Mouse (Mus musculus): ENCODE measurements around the gene Plcxd3.

The Plcxd3 gene

GRCm38 (mm10) chr15:4375423-4376220, at the start of gene Plcxd3:
Gene Plcxd3 (plus strand): TSS chr15:4375491.
- DNase-seq (ENCODE audit: low spot score in 2 of 2) = peak; percentile 32 to 45

DNA sequence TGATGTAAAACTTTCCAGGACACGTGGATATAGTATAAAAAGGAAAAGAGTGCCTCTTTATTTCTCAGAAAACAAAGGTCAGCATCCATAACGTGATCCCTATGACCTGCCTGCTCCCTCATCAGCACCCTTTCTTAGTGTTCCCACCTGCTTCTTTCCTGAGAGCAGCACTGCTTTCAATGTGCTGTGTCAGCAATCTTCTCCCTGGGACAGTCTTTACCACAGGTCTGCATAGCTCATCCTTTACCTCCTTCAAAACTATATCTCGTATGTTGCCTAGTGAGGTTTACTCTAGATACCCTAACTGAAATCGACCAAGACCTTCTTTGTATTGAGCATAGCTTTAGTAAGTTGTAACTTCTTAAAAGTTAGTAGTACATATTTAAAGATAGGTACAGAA, 43.4 kb upstream of the Plcxd3 start:
- DNase-seq (ENCODE audit: low spot score in 2 of 2) = no peak

DNA sequence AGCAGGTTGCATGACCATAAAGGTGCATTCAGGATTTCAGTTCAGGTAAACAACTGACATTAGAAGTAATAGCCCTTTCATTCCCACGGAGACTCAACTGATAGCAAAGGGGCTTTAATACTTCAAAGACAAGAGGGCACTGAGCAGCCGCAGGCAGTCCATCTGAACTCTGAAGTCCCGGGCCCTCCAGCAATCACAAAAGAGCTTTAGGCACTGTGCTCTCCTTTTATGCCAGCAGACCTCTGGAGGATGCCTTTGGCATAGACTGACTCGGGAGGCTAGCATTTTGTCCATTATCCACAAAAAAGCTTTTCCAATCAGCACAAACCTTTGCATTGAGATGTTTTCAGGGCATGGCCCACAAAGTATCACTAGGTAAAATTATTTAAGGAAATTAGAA, 33.7 kb upstream of the Plcxd3 start:
- DNase-seq (ENCODE audit: low spot score in 2 of 2) = no peak

DNA sequence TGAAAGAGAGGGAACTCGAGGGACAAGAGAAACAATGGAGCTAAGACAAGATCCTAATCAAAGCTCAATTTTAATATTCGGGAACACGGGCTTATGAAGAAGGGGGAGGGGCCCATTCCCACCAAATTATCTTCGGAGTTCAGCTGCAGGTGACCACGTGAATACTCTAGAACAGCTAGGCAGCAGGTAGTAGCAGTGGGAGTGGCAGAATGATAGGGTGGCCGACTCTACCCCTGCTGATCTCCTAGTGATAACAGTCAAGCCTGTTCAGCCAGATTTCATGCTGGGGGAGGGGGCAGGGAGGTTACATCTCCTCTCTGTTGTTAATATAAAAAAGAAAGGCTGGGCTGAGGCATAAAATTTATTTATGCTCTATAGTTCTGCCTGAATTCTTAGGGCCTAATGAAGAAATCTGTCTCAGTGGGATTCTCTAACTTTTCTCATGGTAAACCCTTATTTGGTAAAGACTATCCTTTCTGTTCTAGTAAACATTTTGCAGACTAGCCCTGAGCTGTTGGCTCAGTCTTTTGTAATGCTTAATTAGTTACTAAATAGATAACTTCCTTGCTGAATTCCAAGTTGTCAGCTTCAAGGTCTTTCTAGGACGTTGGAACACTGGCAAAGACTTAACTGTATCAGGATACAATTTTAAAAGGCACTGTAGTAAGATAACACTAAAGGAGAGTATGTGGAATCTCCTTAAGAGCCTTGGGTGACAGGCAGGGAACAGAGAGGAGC, 26.3 kb upstream of the Plcxd3 start:
- DNase-seq (ENCODE audit: low spot score in 2 of 2) = no peak

- no peak for DNase-seq (ENCODE audit: low spot score in 2 of 2)
These were observed 18.9 kb upstream of the Plcxd3 start for GRCm38 (mm10) chr15:4356397-4356796.

GRCm38 (mm10) chr15:4357706-4358105, 17.6 kb upstream of the Plcxd3 start:
- no peak for DNase-seq (ENCODE audit: low spot score in 2 of 2)

DNA sequence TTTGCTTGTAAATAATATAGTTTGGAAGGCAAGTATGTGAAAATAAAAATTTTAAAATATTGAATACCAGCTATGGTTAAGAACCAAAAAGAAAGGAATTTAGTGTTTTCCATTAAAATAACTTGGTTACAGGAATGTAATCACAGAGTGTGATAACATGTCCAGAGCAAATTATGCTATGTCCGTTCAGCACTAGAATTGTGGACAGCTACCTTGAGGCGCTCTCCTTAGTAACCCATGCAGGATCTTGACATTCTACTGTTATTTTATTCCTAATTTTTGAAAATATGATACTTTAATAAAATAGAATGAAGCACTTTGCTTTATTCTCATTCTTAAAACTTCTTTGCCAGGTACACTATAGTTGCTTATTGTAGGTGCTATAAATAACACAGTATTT, 7.5 kb upstream of the Plcxd3 start:
- no peak for DNase-seq (ENCODE audit: low spot score in 2 of 2)

DNA sequence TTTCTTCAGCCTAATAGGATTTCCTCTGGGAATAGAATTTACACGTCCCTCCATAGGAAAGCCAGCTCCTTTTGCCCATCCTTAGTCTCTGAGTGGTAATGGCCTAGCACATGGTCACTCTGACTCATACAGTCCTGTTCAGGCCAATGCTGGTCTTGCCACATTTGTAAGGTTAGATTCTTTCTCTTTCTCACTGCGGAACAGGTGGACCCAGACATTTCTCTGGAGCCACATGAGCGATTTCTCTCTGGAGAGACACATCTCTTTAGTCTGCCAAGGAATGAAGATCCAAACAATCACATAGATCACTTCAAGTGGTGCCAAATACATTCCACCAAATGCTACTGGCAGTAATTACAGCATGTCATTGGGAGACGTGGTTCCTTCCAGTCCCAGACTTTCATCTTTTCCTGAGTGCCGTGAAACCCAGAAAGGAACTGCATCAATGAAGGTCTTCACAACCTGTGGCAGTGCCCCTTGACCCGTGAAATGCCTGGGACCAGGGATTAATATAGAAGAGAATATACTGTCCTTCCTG, 769 bp upstream of the Plcxd3 start:
- peak in 1 of 2 experiments; percentile 4 for DNase-seq (ENCODE audit: low spot score in 2 of 2)

- DNase-seq (ENCODE audit: low spot score in 2 of 2) = no peak
These were observed 264 bp upstream of the Plcxd3 start for GRCm38 (mm10) chr15:4375031-4375422.

DNA sequence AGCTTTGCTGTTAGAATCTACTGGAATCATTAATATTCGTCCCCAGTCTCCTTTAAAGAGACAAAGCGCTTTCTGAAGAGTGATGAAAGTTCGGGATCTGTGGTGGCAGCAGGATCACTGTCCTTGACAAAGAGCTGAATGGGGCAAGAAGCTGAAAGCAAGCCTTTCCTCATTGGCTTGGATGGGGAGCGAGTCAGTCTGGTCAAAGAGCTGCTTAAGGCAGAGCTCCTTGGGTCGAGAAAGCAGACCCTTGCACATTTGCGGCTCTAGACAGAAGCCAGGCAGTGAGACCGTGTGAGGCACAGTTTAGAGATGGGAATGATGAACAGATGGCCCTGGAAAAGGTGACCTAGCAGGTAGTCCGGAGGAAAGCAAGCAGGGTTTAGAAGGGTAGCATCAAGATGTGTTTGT, 935 bp downstream of the Plcxd3 start:
- DNase-seq (ENCODE audit: low spot score in 2 of 2) = peak in 1 of 2 experiments; percentile 17

DNA sequence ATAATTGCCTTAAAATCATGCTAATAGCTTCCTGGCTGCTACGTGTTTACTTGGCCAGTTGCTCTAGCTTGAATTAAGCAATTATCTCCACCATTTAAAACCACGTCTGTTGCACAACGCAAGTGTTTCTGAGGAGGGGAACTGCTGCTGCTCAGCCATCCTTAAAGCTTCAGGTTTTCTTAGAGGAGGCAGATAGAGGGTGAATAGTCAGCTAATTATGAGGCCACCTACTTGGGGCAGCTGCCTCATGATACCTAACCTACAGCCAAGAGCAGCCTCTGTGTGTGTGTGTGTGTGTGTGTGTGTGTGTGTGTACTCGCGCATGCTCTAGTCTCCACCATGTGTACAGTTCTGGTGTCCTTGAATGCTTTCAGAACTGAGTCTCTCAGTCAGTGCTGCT, 3.5 kb downstream of the Plcxd3 start:
- peak in 1 of 2 experiments; percentile 13 for DNase-seq (ENCODE audit: low spot score in 2 of 2)

DNA sequence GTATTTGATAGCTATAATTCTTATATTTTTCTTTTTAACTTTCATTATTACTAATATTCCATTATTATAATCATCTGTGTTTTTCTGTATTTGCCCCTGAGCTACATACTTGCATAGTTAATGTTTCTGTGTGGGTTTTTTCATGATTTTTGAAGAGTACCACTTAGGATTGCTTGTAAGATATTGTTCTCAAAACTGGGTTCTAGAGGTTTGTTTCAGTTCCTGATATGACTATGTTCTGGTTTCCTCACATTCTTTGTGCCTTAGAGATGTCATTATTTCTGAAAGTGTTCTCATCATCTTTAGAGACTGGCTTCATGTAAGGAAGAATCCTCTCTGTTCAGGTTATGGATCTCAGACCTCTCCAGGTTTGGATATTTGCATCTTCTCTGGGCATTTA, 12.5 kb downstream of the Plcxd3 start:
- DNase-seq (ENCODE audit: low spot score in 2 of 2) = no peak

GRCm38 (mm10) chr15:4400096-4400495, 24.8 kb downstream of the Plcxd3 start:
- DNase-seq (ENCODE audit: low spot score in 2 of 2) = no peak

- no peak for DNase-seq (ENCODE audit: low spot score in 2 of 2)
These were observed 36.0 kb downstream of the Plcxd3 start for GRCm38 (mm10) chr15:4411333-4411732.

DNA sequence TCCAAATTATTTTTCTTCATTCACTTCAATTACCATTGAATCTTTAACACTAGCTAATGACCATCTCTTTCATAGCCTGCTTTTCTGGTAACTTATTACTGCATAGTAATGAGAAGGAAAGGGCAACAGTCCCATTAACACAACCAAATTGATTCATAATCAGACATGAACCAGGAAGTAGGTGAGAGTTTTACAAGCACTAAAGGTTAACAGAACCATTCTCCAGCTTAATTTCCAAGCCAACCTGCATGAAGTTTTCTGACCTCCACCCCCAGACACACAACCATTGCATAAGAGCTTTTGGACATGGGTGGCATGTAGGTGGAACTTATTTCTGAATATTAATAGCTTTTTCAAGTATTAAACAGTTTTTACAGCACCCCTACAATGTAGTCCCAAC, 64.8 kb downstream of the Plcxd3 start:
- DNase-seq (ENCODE audit: low spot score in 2 of 2) = no peak

DNA sequence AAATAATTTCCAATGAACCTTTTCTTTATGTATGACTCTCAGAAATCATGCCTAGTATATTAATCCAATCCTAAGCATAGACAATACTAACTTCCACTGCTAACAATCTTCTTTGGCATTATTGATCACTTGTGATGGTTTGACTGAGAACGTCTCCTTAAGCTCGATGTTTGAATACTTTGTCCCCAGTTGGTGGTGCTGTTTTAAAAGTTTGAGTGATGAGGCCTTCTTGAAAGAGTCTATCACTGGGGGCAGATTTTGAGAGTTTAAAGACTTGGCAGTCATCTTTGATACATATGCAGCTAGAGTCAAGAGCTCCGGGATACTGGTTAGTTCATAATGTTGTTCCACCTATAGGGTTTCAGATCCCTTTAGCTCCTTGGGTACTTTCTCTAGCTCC, 120.9 kb downstream of the Plcxd3 start:
- DNase-seq (ENCODE audit: low spot score in 2 of 2) = no peak

DNA sequence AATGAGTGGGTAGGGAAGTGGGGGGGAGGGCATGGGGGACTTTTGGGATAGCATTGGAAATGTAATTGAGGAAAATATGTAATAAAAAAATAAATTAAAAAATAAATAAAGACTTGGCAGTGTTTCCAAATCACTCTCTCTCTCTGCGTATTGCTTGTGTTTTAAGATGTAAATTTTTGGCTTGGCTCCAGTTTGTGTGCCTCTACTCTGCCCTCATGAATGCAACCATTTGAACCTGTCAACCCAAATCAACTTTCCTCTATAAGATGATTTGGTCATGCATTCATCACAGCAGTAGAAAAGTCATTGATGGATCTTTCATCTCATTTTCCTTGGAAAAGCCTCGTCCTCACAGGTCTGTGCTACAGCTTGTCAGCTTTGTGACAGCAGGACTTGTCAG, 121.7 kb downstream of the Plcxd3 start:
- DNase-seq (ENCODE audit: low spot score in 2 of 2) = no peak

GRCm38 (mm10) chr15:4498036-4498435, 122.7 kb downstream of the Plcxd3 start:
- peak in 1 of 2 experiments; percentile 33 for DNase-seq (ENCODE audit: low spot score in 2 of 2)

DNA sequence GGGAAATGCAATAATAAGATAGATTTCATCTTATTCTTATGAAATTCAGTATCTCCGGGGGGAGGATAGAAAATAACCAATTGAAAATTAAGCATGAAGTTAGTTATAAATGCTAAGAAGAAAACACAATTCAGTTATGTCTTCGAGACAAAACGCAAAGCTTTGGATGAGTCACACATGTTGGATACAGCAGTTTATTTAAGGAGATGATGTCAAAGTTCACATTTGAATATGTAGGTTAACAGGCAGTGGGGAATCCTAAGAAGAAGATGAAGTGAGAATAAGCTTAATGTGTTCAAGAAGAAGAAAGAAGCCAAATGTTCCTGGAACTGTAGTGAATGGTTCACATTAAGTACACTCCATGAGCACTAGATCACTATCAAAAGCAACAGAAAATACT, 128.1 kb downstream of the Plcxd3 start:
- DNase-seq (ENCODE audit: low spot score in 2 of 2) = no peak

- DNase-seq (ENCODE audit: low spot score in 2 of 2) = no peak
These were observed 128.5 kb downstream of the Plcxd3 start for GRCm38 (mm10) chr15:4503826-4504225.

DNA sequence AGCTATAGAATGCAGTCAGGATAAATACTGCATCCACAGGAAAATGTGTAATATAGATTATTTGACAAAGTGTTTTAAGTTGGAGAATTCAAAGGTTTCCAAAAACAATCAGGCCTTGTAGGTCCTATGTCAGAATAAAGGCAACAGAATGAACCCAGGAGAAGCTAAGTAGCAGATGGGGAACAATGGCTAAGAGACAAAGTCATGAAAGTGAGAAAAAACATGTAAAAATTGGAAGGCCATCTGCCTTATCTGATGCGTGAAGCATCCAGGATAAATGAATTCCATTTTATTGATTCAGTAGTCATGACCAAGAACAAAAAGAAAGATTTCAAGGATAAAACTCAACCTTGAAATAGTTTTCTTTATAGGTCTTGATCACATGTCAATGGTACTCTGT, 139.4 kb downstream of the Plcxd3 start:
- no peak for DNase-seq (ENCODE audit: low spot score in 2 of 2)

DNA sequence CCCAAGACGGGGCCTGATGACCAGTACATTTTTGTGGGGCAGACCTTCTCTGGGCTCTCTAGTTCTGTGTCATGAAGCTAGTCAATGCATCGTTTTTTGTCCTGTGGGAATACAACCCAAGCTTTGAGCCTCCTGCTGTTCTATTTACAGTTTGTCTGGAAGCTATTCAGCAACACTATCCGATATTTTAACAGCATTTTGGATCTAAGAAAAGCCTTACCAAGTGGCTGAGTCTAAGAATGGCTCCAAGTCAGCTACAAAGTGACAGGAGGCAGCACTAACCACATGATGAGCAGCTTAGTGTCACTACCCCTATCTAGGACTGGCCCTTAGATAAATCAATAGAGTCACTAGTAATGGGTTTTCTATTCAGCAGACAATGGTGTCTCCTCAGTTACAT, 149.3 kb downstream of the Plcxd3 start:
- DNase-seq (ENCODE audit: low spot score in 2 of 2) = no peak

DNA sequence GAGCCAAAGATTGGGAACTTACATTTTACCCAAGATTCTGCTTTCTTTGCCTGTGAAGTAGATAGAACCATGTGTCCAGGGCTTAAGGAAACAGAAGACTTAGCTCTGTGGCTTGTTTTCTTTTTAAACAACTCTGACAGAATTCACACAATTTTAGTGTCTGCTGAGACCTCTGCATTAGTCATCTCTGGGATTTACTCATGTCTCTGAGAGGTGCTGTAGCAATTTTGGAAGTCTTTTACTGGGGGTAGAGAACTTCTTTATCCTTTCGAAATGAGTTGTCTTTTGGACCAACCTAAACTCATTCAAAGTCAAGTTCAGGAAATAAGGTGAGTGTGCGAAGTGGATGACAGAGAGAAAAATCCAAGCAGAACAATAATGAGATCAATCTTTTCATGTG, 158.4 kb downstream of the Plcxd3 start:
- no peak for DNase-seq (ENCODE audit: low spot score in 2 of 2)
